Mouse (Mus musculus) liver, postnatal 0 days (tissue): ENCODE data around the gene Vps33b. TPM values are rescaled to one million over a fixed set of nuclear protein-coding genes. Genes with fewer than 3 reads are reported as not detected.
A peak's percentile ranks its signal among the peaks of the same experiment; 100 is the strongest.

Experiments used
- ATAC-seq: fragments of 200-750 bp; cut with Nextera tagmentation; 2 replicates; pipeline ENCODE4 v1.8.0; 2017; ENCODE audit warnings: mild to moderate bottlenecking, moderate library complexity
- DNase-seq: peaks from one replicate; pipeline ENCODE4 v3.0.0-alpha.2; 2016
- H3K27ac ChIP-seq: fragments of 300-500 bp; sonication (generic); 2 replicates; pipeline ENCODE4 v1.5.1; 2014; ENCODE audit warnings: antibody characterized with exemption, moderate library complexity, mild to moderate bottlenecking, low read depth
- H3K27me3 ChIP-seq: fragments of 300-500 bp; sonication (generic); 2 replicates; pipeline ENCODE4 v1.6.1; 2014; ENCODE audit warnings: low read length, control low read depth, mixed read lengths; ENCODE audit not compliant: insufficient read depth
- H3K36me3 ChIP-seq: fragments of 300-500 bp; sonication (generic); replicated peaks from 2 replicates; pipeline ENCODE4 v1.6.1; 2014; ENCODE audit warnings: mild to moderate bottlenecking, control low read depth, low read length, moderate library complexity, mixed read lengths; ENCODE audit not compliant: insufficient read depth
- H3K4me1 ChIP-seq: fragments of 300-500 bp; sonication (generic); 2 replicates; pipeline ENCODE4 v1.6.1; 2014; ENCODE audit warnings: antibody characterized with exemption, mild to moderate bottlenecking, control low read depth; ENCODE audit not compliant: insufficient read depth
- H3K4me2 ChIP-seq: fragments of 300-500 bp; sonication (generic); 2 replicates; pipeline ENCODE4 v1.6.1; 2014; ENCODE audit warnings: low read depth, mild to moderate bottlenecking, low read length, moderate library complexity, mixed read lengths
- H3K4me3 ChIP-seq: fragments of 300-500 bp; sonication (generic); 2 replicates; pipeline ENCODE4 v1.5.1; 2014; ENCODE audit warnings: low read depth, low read length
- H3K9ac ChIP-seq: fragments of 300-500 bp; sonication (generic); replicated peaks from 2 replicates; pipeline ENCODE4 v1.6.1; 2014; ENCODE audit warnings: mild to moderate bottlenecking, moderate library complexity
- H3K9me3 ChIP-seq: fragments of 300-500 bp; sonication (generic); 2 replicates; pipeline ENCODE4 v1.6.1; 2016; ENCODE audit warnings: mild to moderate bottlenecking, control low read depth, low read length, mixed read lengths
- CTCF ChIP-seq: sonication (generic); IDR thresholded peaks from 2 replicates; pipeline ENCODE4 v1.5.1; 2016; ENCODE audit warnings: antibody characterized with exemption, low read depth
- EP300 ChIP-seq: IDR thresholded peaks from 2 replicates; pipeline ENCODE4 v1.6.1; 2016; ENCODE audit warnings: antibody characterized with exemption, low read depth, mild to moderate bottlenecking
- WGBS: fragments of 180-500 bp; shearing (Covaris S2); extraction: QIAGEN DNeasy Blood & Tissue Kit; methylation state at CpG from one replicate; pipeline ENCODE4 v1.1.7; 2014; ENCODE audit not compliant: insufficient replicate concordance; 5-methylcytosine and 5-hydroxymethylcytosine counted together
- polyA plus RNA-seq: library from polyadenylated mRNA; unstranded; fragments of >200 nt; fragmentation: Nextera tagmentation; extraction: Ambion mirVana; gene quantifications from 2 replicates; pipeline ENCODE4 v1.2.1, GENCODE M21; 2015

The Vps33b gene
- polyA plus RNA-seq, 1 experiment from 2014 or later: 2.5 TPM

DNA sequence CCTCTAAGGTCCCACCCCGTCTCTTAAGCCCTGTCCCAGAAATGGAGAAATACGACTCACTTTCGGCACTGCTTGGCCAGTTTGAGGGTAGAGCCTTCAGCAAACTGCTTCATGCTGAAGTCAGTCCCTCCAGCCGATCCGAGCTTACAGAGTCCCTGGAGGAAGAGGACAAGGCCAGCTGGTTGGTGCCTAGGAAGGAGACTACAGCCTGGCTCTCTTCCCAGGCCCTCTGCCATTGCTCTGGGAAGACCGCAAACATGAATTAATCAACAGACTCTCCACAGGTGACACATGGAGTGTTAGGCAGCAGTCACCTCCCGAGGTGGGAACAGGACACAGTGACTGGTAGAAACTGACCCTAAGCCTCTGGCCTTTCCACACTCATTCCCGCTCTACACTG lies 60.8 kb downstream of the Vps33b start:
- DNase-seq: no peak
- ATAC-seq: no peak
- H3K27me3 ChIP-seq: no peaks in the 10 kb centered on the region
- TF ChIP-seq EP300 (no peak), CTCF (no peak)
- no peaks in the 10 kb centered on the region for H3K9me3 ChIP-seq
- H3K36me3 ChIP-seq: peaks cover 65% of the 10 kb centered on the region
- no peak overlapping the region for H3K27ac ChIP-seq
- no peak overlapping the region for H3K9ac ChIP-seq
- H3K4me3 ChIP-seq: no peak overlapping the region
- H3K4me1 ChIP-seq: no peaks in the 10 kb centered on the region
- 88% methylated on average over 8 of the region's 8 CpGs for WGBS
- no peak overlapping the region for H3K4me2 ChIP-seq

GRCm38 (mm10) chr7:80331433-80331832 lies 62.0 kb downstream of the Vps33b start:
- 90% methylated on average over 19 of the region's 19 CpGs for WGBS
- no peaks in the 10 kb centered on the region for H3K9me3 ChIP-seq
- no peak overlapping the region for H3K9ac ChIP-seq
- TF ChIP-seq EP300: no peak
- no peak for ATAC-seq
- no peak for DNase-seq
- no peaks in the 10 kb centered on the region for H3K4me1 ChIP-seq
- H3K27me3 ChIP-seq: no peaks in the 10 kb centered on the region
- no peak overlapping the region for H3K4me3 ChIP-seq
- H3K27ac ChIP-seq: no peak overlapping the region
- no peak overlapping the region for H3K4me2 ChIP-seq
- H3K36me3 ChIP-seq: peaks cover 63% of the 10 kb centered on the region

DNA sequence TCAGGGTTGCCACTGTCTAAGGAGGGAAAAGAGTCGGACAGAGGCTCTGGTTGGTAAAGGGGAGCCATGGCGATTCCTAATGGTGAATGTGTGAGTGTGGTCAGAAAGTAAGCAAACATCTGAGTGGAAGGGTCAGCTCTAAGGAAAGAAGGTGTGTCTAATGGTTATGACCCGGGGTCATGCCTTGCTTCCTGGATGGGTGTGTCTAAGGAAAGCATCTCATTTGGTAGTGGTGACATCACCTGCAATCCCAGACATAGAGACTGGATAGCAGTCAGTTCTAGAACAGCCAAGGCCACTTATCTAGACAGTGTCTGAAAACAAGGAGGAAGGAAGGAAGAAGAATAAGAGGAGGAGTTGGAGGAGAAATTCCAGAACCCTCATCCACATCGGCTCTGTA lies 65.4 kb downstream of the Vps33b start:
- Histone ChIP-seq H3K4me3 (no peak overlapping the region), H3K36me3 (peaks cover 57% of the 10 kb centered on the region), H3K9me3 (no peaks in the 10 kb centered on the region), H3K27me3 (no peaks in the 10 kb centered on the region), H3K4me1 (peaks cover 8% of the 10 kb centered on the region; the same call in 1 of the 2 replicates), H3K9ac (no peak overlapping the region), H3K4me2 (no peak overlapping the region), H3K27ac (no peak overlapping the region)
- ATAC-seq: no peak
- TF ChIP-seq EP300 (no peak), CTCF (no peak)
- no peak for DNase-seq
- WGBS: 84% methylated on average over 4 of the region's 4 CpGs

DNA sequence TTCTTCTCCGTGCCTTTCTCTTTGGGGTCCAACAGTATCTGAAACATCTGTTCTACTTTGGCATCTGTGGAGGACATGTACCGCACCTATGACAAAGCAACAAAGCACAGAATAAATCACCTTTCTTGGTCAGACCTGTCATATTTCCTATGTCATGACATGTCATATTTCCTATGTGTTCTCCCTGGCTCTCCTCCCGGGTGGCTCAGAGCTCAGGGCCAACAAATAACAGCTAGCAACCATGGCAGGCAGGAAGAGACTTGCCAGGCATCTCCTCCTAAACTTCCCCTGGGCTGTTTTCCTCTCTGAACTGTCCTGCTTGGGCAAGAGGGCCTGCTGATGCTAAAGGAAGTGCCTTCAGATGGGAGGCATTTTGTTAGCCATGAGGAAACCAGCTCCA lies 67.5 kb downstream of the Vps33b start:
- H3K27me3 ChIP-seq: no peaks in the 10 kb centered on the region
- ATAC-seq (no peak), DNase-seq (no peak)
- 85% methylated on average over 3 of the region's 3 CpGs for WGBS
- no peak overlapping the region for H3K27ac ChIP-seq
- H3K4me1 ChIP-seq: peaks cover 14% of the 10 kb centered on the region
- no peak overlapping the region for H3K4me3 ChIP-seq
- no peak overlapping the region for H3K4me2 ChIP-seq
- peaks cover 38% of the 10 kb centered on the region for H3K36me3 ChIP-seq
- H3K9ac ChIP-seq: no peak overlapping the region
- H3K9me3 ChIP-seq: no peaks in the 10 kb centered on the region
- TF ChIP-seq CTCF: no peak

GRCm38 (mm10) chr7:80339371-80339770 lies 69.9 kb downstream of the Vps33b start:
- Histone ChIP-seq H3K36me3 (peaks cover 20% of the 10 kb centered on the region), H3K27me3 (no peaks in the 10 kb centered on the region), H3K9ac (peak overlapping the region; percentile 64), H3K27ac (no peak overlapping the region), H3K4me2 (peak overlapping the region; percentile 76), H3K4me3 (peak overlapping the region; percentile 67), H3K4me1 (peaks cover 27% of the 10 kb centered on the region), H3K9me3 (no peaks in the 10 kb centered on the region)
- no peak for ATAC-seq
- peak; percentile 40 for DNase-seq
- 12% methylated on average over 17 of the region's 17 CpGs for WGBS
- TF ChIP-seq EP300: no peak
- no peak for TF ChIP-seq CTCF

DNA sequence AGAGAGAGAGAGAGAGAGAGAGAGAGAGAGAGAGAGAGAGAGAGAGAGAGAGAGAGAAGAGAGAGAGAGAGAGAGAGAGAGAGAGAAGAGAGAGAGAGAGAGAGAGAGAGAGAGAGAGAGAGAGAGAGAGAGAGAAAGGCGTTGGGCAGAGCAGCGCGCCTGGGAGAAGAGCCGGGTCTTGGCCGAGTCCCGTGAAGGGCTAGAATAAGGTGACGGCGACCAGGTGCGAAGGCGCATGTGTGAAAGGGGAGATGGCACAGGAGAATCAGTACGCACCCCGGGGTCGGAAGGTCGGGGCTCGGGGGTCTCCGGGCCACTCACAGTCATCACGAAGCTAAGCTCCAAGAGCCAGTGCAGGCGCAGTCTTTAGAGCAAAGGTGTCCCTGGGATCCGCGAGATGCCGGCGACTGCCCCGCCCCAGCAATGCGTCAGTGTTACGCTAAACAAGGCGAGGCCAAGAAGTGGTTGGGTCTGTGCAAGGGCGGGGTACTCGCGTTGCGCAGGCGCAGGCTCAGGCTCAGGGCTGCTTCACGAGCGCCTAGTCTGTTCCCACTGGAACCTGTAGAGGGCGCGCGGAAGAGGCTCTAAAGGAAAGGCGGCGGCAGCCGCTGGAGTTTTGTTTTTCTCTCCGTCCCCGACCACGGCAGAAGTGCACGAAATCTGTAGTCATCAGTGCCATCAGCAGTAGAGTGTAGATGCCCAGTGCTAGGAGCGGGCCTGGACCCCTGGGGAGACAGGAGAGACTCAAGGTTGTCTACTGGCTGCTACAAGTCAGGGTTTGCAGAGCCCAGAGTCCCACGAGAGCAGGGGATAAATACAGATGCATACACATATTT lies 70.6 kb downstream of the Vps33b start:
- peak overlapping the region; percentile 67 for H3K4me3 ChIP-seq
- H3K36me3 ChIP-seq: peaks cover 14% of the 10 kb centered on the region
- ATAC-seq (peak; percentile 97), DNase-seq (peak; percentile 99)
- TF ChIP-seq CTCF: peak; percentile 94
- TF ChIP-seq EP300: no peak
- H3K27ac ChIP-seq: peak overlapping the region; percentile 80
- under 1% methylated on average over 45 of the region's 45 CpGs for WGBS
- H3K27me3 ChIP-seq: no peaks in the 10 kb centered on the region
- peak overlapping the region; percentile 67 for H3K9ac ChIP-seq
- H3K4me2 ChIP-seq: peak overlapping the region; percentile 76
- peaks cover 27% of the 10 kb centered on the region for H3K4me1 ChIP-seq
- H3K9me3 ChIP-seq: no peaks in the 10 kb centered on the region
